Mouse (Mus musculus) ES-Bruce4 (cell line): ENCODE measurements around the gene Megf8. TPM values are rescaled to one million over a fixed set of nuclear protein-coding genes. Genes with fewer than 3 reads are reported as not detected.
A peak's percentile ranks its signal among the peaks of the same experiment; 100 is the strongest.

Experiments
- H3K27ac ChIP-seq: 2 replicates; pipeline ENCODE4 v1.5.1; 2012; ENCODE audit warnings: low read length, inconsistent platforms; ENCODE audit not compliant: insufficient read depth
- H3K27me3 ChIP-seq: 2 replicates; pipeline ENCODE4 v1.6.1; 2012; ENCODE audit warnings: mild to moderate bottlenecking, low read length, inconsistent platforms; ENCODE audit not compliant: control insufficient read depth, poor library complexity, insufficient read depth, severe bottlenecking
- H3K36me3 ChIP-seq: 2 replicates; pipeline ENCODE4 v1.6.1; 2012; ENCODE audit warnings: inconsistent platforms, mild to moderate bottlenecking, low read length, moderate library complexity; ENCODE audit not compliant: control insufficient read depth, poor library complexity, insufficient read depth, severe bottlenecking
- H3K4me1 ChIP-seq: one replicate; pipeline ENCODE4 v1.8.1; 2011; ENCODE audit warnings: low read length; ENCODE audit not compliant: control insufficient read depth, insufficient read depth
- H3K4me3 ChIP-seq: 2 replicates; pipeline ENCODE4 v1.5.1; 2011; ENCODE audit warnings: low read depth, mild to moderate bottlenecking, low read length
- H3K9ac ChIP-seq: 2 replicates; pipeline ENCODE4 v1.6.1; 2012; ENCODE audit warnings: low read depth, mild to moderate bottlenecking, inconsistent platforms; ENCODE audit not compliant: poor library complexity, severe bottlenecking
- H3K9me3 ChIP-seq: replicated peaks from 2 replicates; pipeline ENCODE4 v1.6.1; 2012; ENCODE audit warnings: mild to moderate bottlenecking, low read length, inconsistent platforms; ENCODE audit not compliant: control insufficient read depth, poor library complexity, insufficient read depth, severe bottlenecking
- CTCF ChIP-seq: IDR thresholded peaks from one replicate; pipeline ENCODE4 v1.8.1; 2011; ENCODE audit warnings: low read depth, low read length
- EP300 ChIP-seq: IDR thresholded peaks from 2 replicates; pipeline ENCODE4 v1.6.1; 2011; ENCODE audit warnings: low read depth, low read length; ENCODE audit not compliant: insufficient read depth
- POLR2A ChIP-seq: IDR thresholded peaks from one replicate; pipeline ENCODE4 v1.8.1; 2011; ENCODE audit warnings: low read length; ENCODE audit not compliant: insufficient read depth
- polyA plus RNA-seq: library from polyadenylated mRNA; stranded (reverse); fragments of >200 nt; gene quantifications from 2 replicates; pipeline ENCODE4 v1.2.4, GENCODE M21; 2011; ENCODE audit warnings: low read depth; ENCODE audit not compliant: missing spikeins, insufficient read depth, insufficient read length

Gene Megf8
- polyA plus RNA-seq, 1 experiment = 22.2 TPM

- H3K4me1 ChIP-seq = peaks cover 1% of the 10 kb centered on the region
- H3K27ac ChIP-seq = no peak overlapping the region
- no peaks in the 10 kb centered on the region for H3K36me3 ChIP-seq
- TF ChIP-seq EP300 (no peak), CTCF (no peak), POLR2A (no peak)
- H3K9ac ChIP-seq = no peak overlapping the region
- H3K4me3 ChIP-seq = no peak overlapping the region
- no peaks in the 10 kb centered on the region for H3K9me3 ChIP-seq
- no peaks in the 10 kb centered on the region for H3K27me3 ChIP-seq
Measured at GRCm38 (mm10) chr7:25303003-25303684, 13.8 kb upstream of the Megf8 start.

- no peak overlapping the region for H3K4me3 ChIP-seq
- peak; percentile 99 for TF ChIP-seq EP300
- TF ChIP-seq POLR2A = no peak
- TF ChIP-seq CTCF = no peak
- no peak overlapping the region for H3K9ac ChIP-seq
- no peaks in the 10 kb centered on the region for H3K9me3 ChIP-seq
- H3K27me3 ChIP-seq = no peaks in the 10 kb centered on the region
- no peak overlapping the region for H3K27ac ChIP-seq
- H3K4me1 ChIP-seq = peaks cover 1% of the 10 kb centered on the region
- no peaks in the 10 kb centered on the region for H3K36me3 ChIP-seq
Measured at GRCm38 (mm10) chr7:25303685-25304006, 13.3 kb upstream of the Megf8 start.

GRCm38 (mm10) chr7:25305481-25305880 is 11.5 kb upstream of the Megf8 start:
- Histone ChIP-seq H3K9ac (peak overlapping the region; percentile 23; the same call in 1 of the 2 replicates), H3K27ac (no peak overlapping the region)

DNA sequence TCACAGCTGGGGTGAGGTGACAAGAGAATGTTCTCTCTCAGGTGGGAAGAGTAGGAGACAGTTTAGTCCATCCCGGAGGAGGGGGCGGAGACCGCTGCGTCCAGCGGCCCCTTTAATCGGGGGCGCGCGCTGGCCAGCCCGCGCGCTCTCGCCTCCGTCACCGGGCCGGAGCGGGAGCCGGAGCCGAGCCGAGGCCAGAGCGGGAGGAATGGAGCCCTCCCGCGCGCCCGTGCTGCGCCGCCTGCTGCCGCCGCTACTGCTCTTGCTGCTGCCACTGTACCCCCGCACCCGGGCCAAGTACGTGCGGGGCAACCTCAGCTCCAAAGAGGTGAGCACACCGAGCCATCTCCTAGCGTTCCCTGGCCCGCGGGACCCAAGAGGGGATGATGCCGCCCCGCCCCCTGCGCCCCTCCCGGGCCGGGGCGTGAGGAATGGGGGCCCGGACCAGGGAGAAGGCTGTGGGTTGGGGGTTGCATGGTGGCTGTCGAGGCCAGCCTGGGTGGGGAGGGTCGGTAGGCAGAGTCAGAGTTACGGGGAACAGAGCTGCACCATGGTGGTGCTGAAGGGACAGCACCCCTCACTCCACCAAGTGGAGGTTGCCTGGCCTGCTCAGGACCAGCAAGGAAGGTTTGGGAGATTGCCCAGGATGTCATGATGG is 10.9 kb upstream of the Megf8 start, which contains the start of gene Tmem145:
Tmem145 (plus strand) TSS at position 151 of the 658 bp plus-strand sequence.
- no peaks in the 10 kb centered on the region for H3K9me3 ChIP-seq
- no peaks in the 10 kb centered on the region for H3K36me3 ChIP-seq
- peak within 1 kb of the TSS; percentile 71 for H3K4me3 ChIP-seq
- peaks cover 1% of the 10 kb centered on the region for H3K4me1 ChIP-seq
- H3K27me3 ChIP-seq = no peaks in the 10 kb centered on the region
- no peak within 1 kb of the TSS for H3K27ac ChIP-seq
- TF ChIP-seq EP300 = peak; percentile 24; the same call in 1 of the 2 replicates
- no peak for TF ChIP-seq POLR2A
- TF ChIP-seq CTCF = no peak
- peak within 1 kb of the TSS; percentile 23; the same call in 1 of the 2 replicates for H3K9ac ChIP-seq

More at GRCm38 (mm10) chr7:25305481-25305880, 11.5 kb upstream of the Megf8 start:
- Histone ChIP-seq H3K4me3 (peak overlapping the region; percentile 71), H3K9me3 (no peaks in the 10 kb centered on the region), H3K27me3 (no peaks in the 10 kb centered on the region), H3K36me3 (no peaks in the 10 kb centered on the region), H3K4me1 (peaks cover 1% of the 10 kb centered on the region)
- TF ChIP-seq EP300 = no peak
- no peak for TF ChIP-seq CTCF
- TF ChIP-seq POLR2A = no peak

DNA sequence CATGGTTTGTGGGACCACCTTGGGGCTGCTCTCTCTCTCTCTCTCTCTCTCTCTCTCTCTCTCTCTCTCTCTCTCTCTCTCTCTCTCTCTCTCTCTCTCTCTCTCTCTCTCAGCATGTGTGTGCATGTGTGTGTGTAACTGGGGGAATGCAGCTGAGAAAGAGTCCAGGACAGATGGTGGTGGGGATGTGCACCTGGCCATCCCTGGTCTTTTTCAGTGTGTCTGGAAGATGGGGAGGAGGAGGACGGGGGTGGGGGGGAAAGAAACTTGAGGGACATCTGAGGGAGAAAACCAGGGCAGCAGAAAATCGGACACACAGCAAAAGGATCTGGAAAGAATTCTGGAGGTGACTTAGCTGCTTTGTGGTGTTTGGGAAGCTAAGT is 10.4 kb upstream of the Megf8 start:
- H3K4me1 ChIP-seq = peaks cover 1% of the 10 kb centered on the region
- no peak overlapping the region for H3K9ac ChIP-seq
- no peaks in the 10 kb centered on the region for H3K9me3 ChIP-seq
- H3K27ac ChIP-seq = no peak overlapping the region
- TF ChIP-seq EP300 (no peak), POLR2A (no peak), CTCF (no peak)
- H3K4me3 ChIP-seq = no peak overlapping the region
- no peaks in the 10 kb centered on the region for H3K36me3 ChIP-seq
- no peaks in the 10 kb centered on the region for H3K27me3 ChIP-seq

GRCm38 (mm10) chr7:25308702-25309318 is 8.2 kb upstream of the Megf8 start:
- Histone ChIP-seq H3K27me3 (no peaks in the 10 kb centered on the region), H3K4me3 (no peak overlapping the region), H3K9me3 (no peaks in the 10 kb centered on the region), H3K4me1 (peaks cover under 1% of the 10 kb centered on the region), H3K9ac (no peak overlapping the region), H3K36me3 (no peaks in the 10 kb centered on the region), H3K27ac (no peak overlapping the region)
- no peak for TF ChIP-seq EP300
- TF ChIP-seq CTCF = no peak
